Mouse (Mus musculus) urinary bladder, postnatal 25 days (tissue): Measurements from ENCODE around the gene Grik2.
A peak's percentile ranks its signal among the peaks of the same experiment; 100 is the strongest.

Experiments
- DNase-seq: peaks from one replicate; pipeline ENCODE4 v3.0.0; 2022; ENCODE audit warnings: low spot score

Grik2 gene

GRCm38 (mm10) chr10:49788381-49788906 is at the start of gene Grik2:
Gene Grik2, minus strand, starts transcription at chr10:49788766.
- DNase-seq, result peak; percentile 6

GRCm38 (mm10) chr10:49834392-49834791 is 45.8 kb upstream of the Grik2 start:
- no peak for DNase-seq

- no peak for DNase-seq
Observed at GRCm38 (mm10) chr10:49807276-49807675, 18.7 kb upstream of the Grik2 start.

GRCm38 (mm10) chr10:49801001-49801400 is 12.4 kb upstream of the Grik2 start:
- no peak for DNase-seq

GRCm38 (mm10) chr10:49794129-49794528 is 5.6 kb upstream of the Grik2 start:
- no peak for DNase-seq

GRCm38 (mm10) chr10:49790326-49790725 is 1.8 kb upstream of the Grik2 start:
- no peak for DNase-seq

- DNase-seq, result no peak
Observed at GRCm38 (mm10) chr10:49789711-49790110, 1.1 kb upstream of the Grik2 start.

- no peak for DNase-seq
Observed at GRCm38 (mm10) chr10:49788914-49789313, 348 bp upstream of the Grik2 start.

- DNase-seq, result no peak
Observed at GRCm38 (mm10) chr10:49786630-49787029, 1.9 kb downstream of the Grik2 start.

GRCm38 (mm10) chr10:49785477-49785876 is 3.1 kb downstream of the Grik2 start:
- no peak for DNase-seq

GRCm38 (mm10) chr10:49784831-49785230 is 3.7 kb downstream of the Grik2 start:
- no peak for DNase-seq

- no peak for DNase-seq
Observed at GRCm38 (mm10) chr10:49782741-49783691, 5.5 kb downstream of the Grik2 start.

GRCm38 (mm10) chr10:49782061-49782460 is 6.5 kb downstream of the Grik2 start:
- no peak for DNase-seq

GRCm38 (mm10) chr10:49780430-49780829 is 8.1 kb downstream of the Grik2 start:
- DNase-seq, result no peak

GRCm38 (mm10) chr10:49768897-49769296 is 19.7 kb downstream of the Grik2 start:
- no peak for DNase-seq

- DNase-seq, result no peak
Observed at GRCm38 (mm10) chr10:49767556-49767955, 21.0 kb downstream of the Grik2 start.

- DNase-seq, result no peak
Observed at GRCm38 (mm10) chr10:49762607-49763006, 26.0 kb downstream of the Grik2 start.

GRCm38 (mm10) chr10:49751769-49752168 is 36.8 kb downstream of the Grik2 start:
- no peak for DNase-seq

- DNase-seq, result no peak
Observed at GRCm38 (mm10) chr10:49731841-49732240, 56.7 kb downstream of the Grik2 start.

- DNase-seq, result no peak
Observed at GRCm38 (mm10) chr10:49723706-49724105, 64.9 kb downstream of the Grik2 start.

- DNase-seq, result no peak
Observed at GRCm38 (mm10) chr10:49716856-49717255, 71.7 kb downstream of the Grik2 start.

- no peak for DNase-seq
Observed at GRCm38 (mm10) chr10:49709748-49710147, 78.8 kb downstream of the Grik2 start.

- no peak for DNase-seq
Observed at GRCm38 (mm10) chr10:49704446-49704845, 84.1 kb downstream of the Grik2 start.
